Mouse (Mus musculus) large intestine, adult 2 months (tissue): ENCODE measurements around the gene Plekha3. TPM values are rescaled to one million over a fixed set of nuclear protein-coding genes. Genes with fewer than 3 reads are reported as not detected.

ENCODE experiments used
- DNase-seq: peaks from one replicate; pipeline ENCODE4 v3.0.0-alpha.2; 2012; ENCODE audit warnings: low read depth, low spot score
- WGBS: fragments of 180-500 bp; shearing (Covaris S2); methylation state at CpG from one replicate; pipeline ENCODE4 v1.1.7; 2018; 5-methylcytosine and 5-hydroxymethylcytosine counted together
- polyA plus RNA-seq: library from polyadenylated mRNA; depleted of rRNA; stranded (reverse); fragments of >200 nt; gene quantifications from 2 replicates; pipeline ENCODE4 v1.2.3, GENCODE M21; 2012; rRNA removed

Gene Plekha3
- polyA plus RNA-seq, 1 experiment = 11.1 TPM

GRCm38 (mm10) chr2:76675451-76675850, 370 bp downstream of the Plekha3 start:
- DNase-seq = no peak
- WGBS = under 1% methylated on average over 44 of the region's 44 CpGs

- 6% methylated on average over 4 of the region's 4 CpGs for WGBS
Measured at GRCm38 (mm10) chr2:76675949-76676348, 868 bp downstream of the Plekha3 start.

DNA sequence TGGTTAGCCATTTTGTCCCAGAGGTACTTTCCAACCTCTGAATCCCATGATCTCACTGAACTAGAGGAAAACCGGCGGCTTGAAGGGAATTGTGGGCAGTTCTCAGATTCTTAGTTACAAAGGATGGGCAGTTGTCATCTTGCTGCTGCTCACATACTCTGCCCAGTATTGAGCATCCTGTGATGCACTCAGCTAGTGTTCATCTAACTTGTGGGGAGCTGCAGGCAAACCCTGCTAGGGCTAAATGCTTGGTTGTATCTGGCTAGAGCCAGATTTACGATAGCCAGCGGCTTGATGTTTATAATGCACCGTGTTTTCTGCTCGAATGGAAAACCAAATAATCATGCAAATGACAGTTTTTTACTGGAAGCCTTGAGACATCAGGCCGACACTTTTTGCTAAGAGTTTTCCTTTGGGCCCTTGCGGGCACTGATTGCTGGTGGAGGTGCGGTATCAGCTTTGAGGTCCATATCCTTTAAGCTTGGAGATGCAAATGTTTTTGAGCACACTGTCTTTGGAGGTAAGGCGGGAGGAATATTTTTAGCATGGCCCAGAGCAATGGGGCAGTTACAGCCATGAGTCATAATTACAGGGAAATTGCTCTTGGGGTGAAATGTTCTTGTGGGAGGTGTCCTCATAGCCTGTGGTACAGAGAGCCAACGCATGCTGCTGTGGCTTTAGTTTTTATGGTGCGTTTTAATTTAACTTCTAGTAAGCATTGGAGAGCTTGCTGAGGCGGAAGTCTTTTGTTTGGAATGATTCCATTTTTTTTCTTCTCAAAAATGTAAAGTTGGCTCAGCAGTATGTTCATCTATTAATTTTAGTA, 1.5 kb downstream of the Plekha3 start:
- no peak for DNase-seq
- WGBS = 17% methylated on average over 13 of the region's 13 CpGs

More at GRCm38 (mm10) chr2:76675949-76676348, 868 bp downstream of the Plekha3 start:
- DNase-seq = no peak

GRCm38 (mm10) chr2:76682301-76682700, 7.2 kb downstream of the Plekha3 start:
- WGBS = 74% methylated on average over 8 of the region's 8 CpGs
- no peak for DNase-seq

GRCm38 (mm10) chr2:76686986-76687385, 11.9 kb downstream of the Plekha3 start:
- 95% methylated on average over 3 of the region's 3 CpGs for WGBS
- no peak for DNase-seq

GRCm38 (mm10) chr2:76687608-76688007, 12.5 kb downstream of the Plekha3 start:
- no peak for DNase-seq
- WGBS = 74% methylated on average over 3 of the region's 3 CpGs

GRCm38 (mm10) chr2:76688162-76688561, 13.1 kb downstream of the Plekha3 start:
- no peak for DNase-seq
- 61% methylated on average over 7 of the region's 7 CpGs for WGBS

DNA sequence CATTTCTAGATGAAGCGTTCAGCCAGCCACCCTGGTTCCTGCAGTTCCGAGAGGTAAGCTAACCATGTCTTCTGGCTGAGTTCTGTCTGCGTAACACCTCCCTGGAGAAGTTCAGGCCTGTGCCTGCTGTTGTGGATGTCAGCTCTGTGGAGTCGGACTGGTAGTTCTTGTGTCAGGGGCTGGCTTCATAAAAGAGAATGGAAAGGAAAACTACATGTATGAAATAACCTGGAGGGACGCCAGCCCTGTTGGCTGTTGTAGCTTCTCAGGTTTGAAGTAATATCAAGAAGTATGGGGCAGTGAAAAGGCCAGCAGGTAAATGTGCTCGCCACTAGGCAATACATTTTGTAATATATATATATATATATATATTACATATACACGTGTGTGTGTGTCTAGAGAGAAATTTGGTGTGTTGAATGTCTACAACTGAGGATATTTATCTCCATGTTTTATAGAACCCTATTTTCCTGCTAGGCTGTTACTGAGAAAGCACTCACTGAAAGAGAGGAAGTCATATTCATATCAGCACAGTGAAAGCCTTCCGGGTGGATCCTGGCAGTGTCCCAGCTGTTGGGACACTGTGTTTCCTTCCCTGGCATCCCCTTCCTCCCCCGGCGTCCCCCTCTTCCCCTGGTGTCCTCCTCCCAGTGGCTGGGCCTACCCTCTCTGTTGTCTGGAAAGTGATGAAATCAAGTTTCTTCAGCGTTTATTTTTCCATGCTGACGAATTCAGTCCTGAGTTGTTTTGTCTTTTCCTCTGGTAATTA, 15.5 kb downstream of the Plekha3 start:
- DNase-seq = no peak
- WGBS = 78% methylated on average over 12 of the region's 12 CpGs

DNA sequence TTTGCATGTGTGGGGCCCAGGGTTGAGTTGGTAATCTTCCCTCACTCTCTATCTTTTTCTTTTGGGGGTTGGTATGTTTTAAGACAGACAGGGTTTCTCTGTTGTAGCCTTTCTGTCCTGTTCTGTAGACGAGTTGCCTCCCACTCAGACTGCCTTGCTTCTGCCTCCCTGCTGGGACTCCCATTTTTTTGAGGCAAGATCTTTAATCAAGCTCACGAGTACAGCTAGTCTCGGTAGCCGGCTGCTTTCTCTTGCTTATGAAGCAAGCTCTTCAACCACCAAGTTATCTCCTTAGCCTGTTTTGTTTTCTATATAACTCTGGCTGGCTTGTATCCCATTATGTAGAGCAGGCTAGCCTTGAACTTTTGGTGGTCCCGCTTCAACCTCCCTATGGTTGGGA, 18.7 kb downstream of the Plekha3 start:
- no peak for DNase-seq
- WGBS = 89% methylated on average over 5 of the region's 5 CpGs

DNA sequence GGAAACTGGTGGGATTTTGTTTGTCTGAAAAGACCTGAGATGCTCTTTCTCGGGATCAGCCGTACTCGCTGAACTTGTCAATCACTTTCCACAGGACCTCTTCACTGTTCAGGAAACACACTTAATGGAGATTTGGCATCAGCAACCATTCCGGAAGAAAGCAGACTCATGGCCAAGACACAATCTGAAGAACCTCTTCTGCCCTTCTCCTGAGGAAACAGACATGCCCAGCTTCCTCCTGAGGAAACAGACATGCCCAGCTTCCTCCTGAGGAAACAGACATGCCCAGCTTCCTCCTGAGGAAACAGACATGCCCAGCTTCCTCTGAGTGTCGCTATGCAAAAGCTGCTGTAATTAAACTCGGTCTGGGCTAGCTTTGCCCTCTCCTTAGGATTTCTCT, 20.2 kb downstream of the Plekha3 start:
- no peak for DNase-seq

DNA sequence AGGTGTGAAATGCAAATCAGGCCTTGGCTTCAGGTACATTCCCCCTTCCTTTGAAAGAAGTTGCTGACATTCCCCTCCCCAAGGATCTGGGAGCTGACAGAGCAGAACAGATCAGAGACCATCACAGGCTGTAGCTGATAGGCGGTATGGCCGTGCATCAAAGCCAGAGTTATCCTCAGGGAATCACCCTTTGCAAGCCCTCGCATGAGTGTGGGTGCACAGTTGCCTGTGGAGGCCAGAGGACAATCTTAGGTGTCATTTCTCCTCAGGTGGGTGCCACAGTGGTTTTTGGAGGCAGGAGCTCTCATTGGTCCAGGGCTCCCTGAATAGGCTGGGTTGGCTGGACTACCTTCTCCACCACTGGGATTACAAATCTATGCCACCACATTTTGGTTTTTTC, 27.1 kb downstream of the Plekha3 start:
- WGBS = 93% methylated on average over 3 of the region's 3 CpGs
- DNase-seq = no peak

More for the DNA sequence above, 20.2 kb downstream of the Plekha3 start:
- WGBS = 77% methylated on average over 6 of the region's 6 CpGs

- 82% methylated on average over 5 of the region's 5 CpGs for WGBS
- DNase-seq = no peak
Measured at GRCm38 (mm10) chr2:76702751-76703150, 27.7 kb downstream of the Plekha3 start.

DNA sequence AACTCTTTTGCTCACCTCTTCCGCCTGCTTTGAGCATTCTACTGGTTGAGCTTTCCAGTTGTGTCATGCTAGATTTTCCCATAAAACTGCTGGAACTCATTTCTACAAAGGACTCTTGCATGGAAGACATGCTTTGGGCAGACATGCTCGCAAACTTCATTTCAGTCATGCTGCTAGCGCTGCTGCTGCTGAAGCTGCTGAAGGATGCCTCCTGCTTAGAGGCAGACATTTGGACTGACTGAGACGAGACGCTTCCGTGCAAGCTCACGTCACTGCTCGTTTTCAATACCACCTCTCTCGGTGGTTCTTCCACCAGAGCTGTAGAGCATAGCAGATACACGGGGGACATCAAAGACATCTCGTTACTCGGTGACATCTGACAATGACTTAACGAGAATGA, 30.6 kb downstream of the Plekha3 start:
- DNase-seq = no peak
- 90% methylated on average over 13 of the region's 13 CpGs for WGBS

GRCm38 (mm10) chr2:76708512-76708911, 33.4 kb downstream of the Plekha3 start:
- 97% methylated on average over 3 of the region's 3 CpGs for whole genome bisulfite sequencing
- no peak for DNase-seq

- 68% methylated on average over 8 of the region's 8 CpGs for WGBS
- no peak for DNase-seq
Measured at GRCm38 (mm10) chr2:76714984-76715383, 39.9 kb downstream of the Plekha3 start.

DNA sequence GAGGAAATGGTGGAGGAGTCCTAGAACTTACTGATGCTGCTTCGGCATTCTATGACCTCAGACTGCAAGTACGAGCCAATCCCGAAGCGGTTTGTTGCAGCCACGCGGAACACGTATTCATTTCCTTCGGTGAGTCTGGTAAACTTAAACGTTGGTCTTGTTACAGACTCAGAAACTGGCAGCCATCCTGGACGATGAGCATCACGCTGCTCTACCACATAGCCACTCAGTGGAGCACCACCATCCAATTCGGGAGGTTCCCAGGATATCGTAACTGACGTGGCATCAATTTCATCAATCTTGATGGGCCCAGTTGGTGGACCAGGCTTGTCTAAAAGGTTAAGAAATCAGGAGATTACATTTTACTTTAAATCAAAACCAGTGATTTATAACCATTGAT, 44.6 kb downstream of the Plekha3 start:
- DNase-seq = no peak
- 95% methylated on average over 14 of the region's 14 CpGs for WGBS

Other genes starting within 250 kb of the Plekha3 start
- gene Prkra, start 27.3 kb upstream of the Plekha3 start, polyA plus RNA-seq = 18.3 and 26.3 TPM in 2 replicates
- not detected in 2 replicates for gene Pjvk, start 26.8 kb upstream of the Plekha3 start, polyA plus RNA-seq
- 1.5 and 1.8 TPM in 2 replicates for gene Fkbp7, start 2.2 kb upstream of the Plekha3 start, polyA plus RNA-seq